Mouse (Mus musculus) liver, embryonic 12.5 days (tissue): ENCODE measurements around the gene Dpp8. TPM values are rescaled to one million over a fixed set of nuclear protein-coding genes. Genes with fewer than 3 reads are reported as not detected.
"Not testable (repeated sequence)": the region's sequence is repeated elsewhere in the genome, so short reads cannot be mapped to it uniquely, and the experiment has no call there.

Experiments used
- ATAC-seq: fragments of 200-750 bp; cut with Nextera tagmentation; 2 replicates; pipeline ENCODE4 v1.8.0; 2017; ENCODE audit warnings: moderate number of reproducible peaks, mild to moderate bottlenecking, moderate library complexity
- H3K27ac ChIP-seq: fragments of 300-500 bp; sonication (generic); 2 replicates; pipeline ENCODE4 v1.5.1; 2016; ENCODE audit warnings: mild to moderate bottlenecking
- H3K27me3 ChIP-seq: fragments of 300-500 bp; sonication (generic); replicated peaks from 2 replicates; pipeline ENCODE4 v1.6.1; 2016; ENCODE audit warnings: mild to moderate bottlenecking, moderate library complexity
- H3K36me3 ChIP-seq: fragments of 300-500 bp; sonication (generic); 2 replicates; pipeline ENCODE4 v1.6.1; 2016; ENCODE audit warnings: mild to moderate bottlenecking, moderate library complexity
- H3K4me1 ChIP-seq: fragments of 300-500 bp; sonication (generic); 2 replicates; pipeline ENCODE4 v1.6.1; 2016
- H3K4me2 ChIP-seq: fragments of 300-500 bp; sonication (generic); 2 replicates; pipeline ENCODE4 v1.6.1; 2016; ENCODE audit warnings: mild to moderate bottlenecking, moderate library complexity
- H3K4me3 ChIP-seq: fragments of 300-500 bp; sonication (generic); 2 replicates; pipeline ENCODE4 v1.5.1; 2016; ENCODE audit warnings: mild to moderate bottlenecking, moderate library complexity
- H3K9ac ChIP-seq: fragments of 300-500 bp; sonication (generic); 2 replicates; pipeline ENCODE4 v1.6.1; 2016; ENCODE audit warnings: mild to moderate bottlenecking, moderate library complexity
- H3K9me3 ChIP-seq: fragments of 300-500 bp; sonication (generic); replicated peaks from 2 replicates; pipeline ENCODE4 v1.6.1; 2016; ENCODE audit warnings: mild to moderate bottlenecking, moderate library complexity
- WGBS: fragments of 180-500 bp; shearing (Covaris S2); methylation state at CpG from one replicate; pipeline ENCODE4 v1.1.7; 2016; ENCODE audit not compliant: insufficient replicate concordance; 5-methylcytosine and 5-hydroxymethylcytosine counted together
- polyA plus RNA-seq: library from polyadenylated mRNA; unstranded; fragments of >200 nt; fragmentation: Nextera tagmentation; extraction: Ambion mirVana; gene quantifications from 2 replicates; pipeline ENCODE4 v1.2.1, GENCODE M21; 2016

Gene Dpp8
- polyA plus RNA-seq, 1 experiment from 2014 or later, result 31.4 TPM

DNA sequence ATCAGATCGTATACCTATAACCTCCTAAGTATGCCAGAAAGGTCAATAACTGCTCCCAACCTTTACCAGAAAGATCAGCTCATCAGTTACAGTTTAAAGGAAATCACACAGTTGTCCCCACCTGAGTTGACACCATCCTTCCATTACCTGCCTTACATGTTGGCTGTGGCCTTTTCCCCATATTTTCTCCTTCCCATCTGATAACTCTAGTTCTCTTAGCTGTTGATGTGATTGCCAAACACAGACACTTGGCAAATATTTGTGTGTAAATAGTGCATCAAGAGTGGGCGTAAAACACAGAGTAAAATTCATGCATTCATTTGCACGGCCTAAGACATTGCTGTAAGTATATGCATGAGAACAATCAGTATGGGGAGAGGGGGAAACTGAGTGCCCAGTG, 8.8 kb upstream of the Dpp8 start:
- no peak for ATAC-seq
- Histone ChIP-seq H3K27me3 (no peaks in the 10 kb centered on the region), H3K36me3 (no peaks in the 10 kb centered on the region), H3K4me3 (no peak overlapping the region), H3K27ac (no peak overlapping the region), H3K9me3 (no peaks in the 10 kb centered on the region), H3K4me1 (peaks cover 39% of the 10 kb centered on the region), H3K9ac (no peak overlapping the region), H3K4me2 (no peak overlapping the region)
- 76% methylated on average over 3 of the region's 3 CpGs for WGBS

DNA sequence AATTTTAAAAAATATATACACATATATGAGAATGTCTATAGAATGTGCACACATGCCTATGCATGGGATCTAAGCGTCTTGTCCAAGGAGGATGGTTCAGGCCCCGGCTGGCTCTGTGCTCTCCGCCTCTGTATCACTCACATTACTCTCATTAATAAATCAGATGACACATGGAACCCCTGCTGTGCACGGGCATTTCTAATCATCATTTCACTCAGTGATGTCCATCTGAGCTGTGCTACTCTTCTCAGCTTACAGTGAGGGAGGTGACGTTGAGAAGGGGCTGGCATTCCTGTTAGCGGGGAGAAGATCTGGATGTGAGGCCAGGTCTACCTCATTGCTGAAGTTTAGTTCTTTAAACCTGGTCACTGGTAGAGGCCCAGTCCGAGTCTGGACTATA, 5.0 kb upstream of the Dpp8 start:
- H3K9me3 ChIP-seq, result no peaks in the 10 kb centered on the region
- no peak overlapping the region for H3K4me3 ChIP-seq
- no peak overlapping the region for H3K9ac ChIP-seq
- no peak overlapping the region for H3K4me2 ChIP-seq
- H3K27me3 ChIP-seq, result no peaks in the 10 kb centered on the region
- H3K36me3 ChIP-seq, result no peaks in the 10 kb centered on the region
- H3K4me1 ChIP-seq, result peaks cover 19% of the 10 kb centered on the region
- ATAC-seq, result no peak
- 71% methylated on average over 7 of the region's 7 CpGs for WGBS
- H3K27ac ChIP-seq, result no peak overlapping the region

- Histone ChIP-seq H3K4me2 (no peak overlapping the region), H3K27me3 (no peaks in the 10 kb centered on the region), H3K9me3 (no peaks in the 10 kb centered on the region), H3K4me1 (peaks cover 14% of the 10 kb centered on the region), H3K36me3 (no peaks in the 10 kb centered on the region), H3K9ac (no peak overlapping the region), H3K27ac (no peak overlapping the region), H3K4me3 (no peak overlapping the region)
- no peak for ATAC-seq
- 78% methylated on average over 5 of the region's 5 CpGs for WGBS
These were observed 3.9 kb upstream of the Dpp8 start for GRCm38 (mm10) chr9:65028313-65028712.

- not testable (repeated sequence) for H3K27ac ChIP-seq, H3K9me3 ChIP-seq, ATAC-seq, H3K9ac ChIP-seq, H3K27me3 ChIP-seq
- Histone ChIP-seq H3K4me3 (peak overlapping the region; percentile 99; the same call in 1 of the 2 replicates), H3K36me3 (peaks cover 20% of the 10 kb centered on the region), H3K4me2 (peak overlapping the region; percentile 85), H3K4me1 (peaks cover 31% of the 10 kb centered on the region)
- WGBS, result 26% methylated on average over 5 of the region's 5 CpGs
These were observed 859 bp upstream of the Dpp8 start for GRCm38 (mm10) chr9:65031355-65031754.

GRCm38 (mm10) chr9:65031894-65032268, 333 bp upstream of the Dpp8 start:
- Histone ChIP-seq H3K4me3 (peak overlapping the region; percentile 99), H3K27me3 (no peaks in the 10 kb centered on the region), H3K9ac (peak overlapping the region; percentile 99), H3K36me3 (peaks cover 25% of the 10 kb centered on the region), H3K27ac (peak overlapping the region; percentile 96), H3K4me2 (peak overlapping the region; percentile 85), H3K4me1 (peaks cover 31% of the 10 kb centered on the region), H3K9me3 (no peaks in the 10 kb centered on the region)
- peak; percentile 58 for ATAC-seq
- WGBS, result 22% methylated on average over 4 of the region's 4 CpGs

- Histone ChIP-seq H3K4me1 (peaks cover 25% of the 10 kb centered on the region), H3K27me3 (no peaks in the 10 kb centered on the region), H3K36me3 (peaks cover 69% of the 10 kb centered on the region), H3K9ac (no peak overlapping the region), H3K4me2 (no peak overlapping the region), H3K27ac (no peak overlapping the region), H3K9me3 (no peaks in the 10 kb centered on the region), H3K4me3 (no peak overlapping the region)
- 93% methylated on average over 1 of the region's 1 CpGs for WGBS
- no peak for ATAC-seq
These were observed 4.2 kb downstream of the Dpp8 start for GRCm38 (mm10) chr9:65036456-65036855.

DNA sequence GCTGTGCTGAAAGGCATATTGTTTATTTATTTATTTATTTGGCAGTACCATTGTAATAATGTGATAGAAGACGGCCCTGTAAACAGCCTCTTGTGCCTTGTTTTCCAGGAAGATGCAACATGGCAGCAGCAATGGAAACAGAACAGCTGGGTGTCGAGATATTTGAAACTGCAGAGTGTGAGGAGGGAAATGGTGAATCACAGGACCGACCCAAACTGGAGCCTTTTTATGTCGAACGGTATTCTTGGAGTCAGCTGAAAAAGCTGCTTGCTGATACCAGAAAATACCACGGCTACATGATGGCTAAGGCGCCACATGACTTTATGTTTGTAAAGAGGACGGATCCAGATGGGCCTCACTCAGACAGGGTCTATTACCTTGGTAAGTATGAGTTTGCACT, 4.6 kb downstream of the Dpp8 start:
- Histone ChIP-seq H3K27ac (no peak overlapping the region), H3K4me3 (no peak overlapping the region), H3K9me3 (no peaks in the 10 kb centered on the region), H3K4me2 (no peak overlapping the region), H3K36me3 (peaks cover 73% of the 10 kb centered on the region), H3K4me1 (peaks cover 23% of the 10 kb centered on the region), H3K27me3 (no peaks in the 10 kb centered on the region), H3K9ac (no peak overlapping the region)
- 85% methylated on average over 8 of the region's 8 CpGs for WGBS
- ATAC-seq, result no peak

GRCm38 (mm10) chr9:65041430-65041829, 9.2 kb downstream of the Dpp8 start:
- H3K4me2 ChIP-seq, result no peak overlapping the region
- H3K4me3 ChIP-seq, result no peak overlapping the region
- no peak overlapping the region for H3K9ac ChIP-seq
- H3K9me3 ChIP-seq, result no peaks in the 10 kb centered on the region
- H3K27ac ChIP-seq, result no peak overlapping the region
- ATAC-seq, result no peak
- no peaks in the 10 kb centered on the region for H3K27me3 ChIP-seq
- H3K4me1 ChIP-seq, result no peaks in the 10 kb centered on the region
- 94% methylated on average over 5 of the region's 5 CpGs for WGBS
- H3K36me3 ChIP-seq, result peaks cover 93% of the 10 kb centered on the region

DNA sequence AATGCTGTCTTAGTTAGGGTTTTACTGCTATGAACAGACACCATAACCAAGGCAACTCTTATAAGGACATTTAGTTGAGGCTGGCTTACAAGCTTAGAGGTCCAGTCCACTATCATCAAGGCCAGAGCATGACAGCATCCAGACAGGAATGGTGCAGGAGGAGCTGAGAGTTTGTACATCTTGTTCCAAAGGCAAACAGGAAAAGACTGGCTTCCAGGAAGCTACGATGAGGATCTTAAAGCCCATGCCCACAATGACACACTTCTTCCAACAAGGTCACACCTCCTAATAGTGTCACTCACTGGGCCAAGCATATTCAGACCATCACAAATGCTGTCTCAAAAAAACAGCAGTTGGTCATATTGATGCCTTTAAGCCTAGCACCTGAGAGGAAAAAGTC, 14.8 kb downstream of the Dpp8 start:
- ATAC-seq, result no peak
- Histone ChIP-seq H3K27me3 (no peaks in the 10 kb centered on the region), H3K4me2 (no peak overlapping the region), H3K4me1 (no peaks in the 10 kb centered on the region), H3K9me3 (no peaks in the 10 kb centered on the region), H3K4me3 (no peak overlapping the region), H3K27ac (no peak overlapping the region), H3K9ac (no peak overlapping the region), H3K36me3 (peaks cover 94% of the 10 kb centered on the region)
- WGBS, result 80% methylated on average over 1 of the region's 1 CpGs

DNA sequence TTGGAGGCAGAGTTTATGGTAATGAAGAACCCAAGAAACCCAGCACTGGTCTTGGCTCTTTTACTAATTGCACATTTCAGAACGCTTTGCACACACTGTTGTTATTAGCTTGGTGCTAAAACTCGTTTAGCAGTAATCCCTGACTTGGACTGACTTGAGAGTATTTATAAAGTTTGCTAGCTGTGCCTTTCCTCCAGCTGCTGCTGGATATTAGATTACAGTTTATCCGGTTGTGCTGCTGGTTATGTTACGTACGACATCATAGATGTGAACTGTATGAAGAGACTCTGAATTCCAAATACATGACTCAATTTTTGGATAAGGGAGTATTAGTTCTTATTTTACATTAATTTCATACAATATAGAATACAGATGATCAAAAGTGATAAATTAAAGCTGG, 17.2 kb downstream of the Dpp8 start:
- Histone ChIP-seq H3K9me3 (no peaks in the 10 kb centered on the region), H3K9ac (no peak overlapping the region), H3K27ac (no peak overlapping the region), H3K36me3 (peaks cover 93% of the 10 kb centered on the region), H3K4me3 (no peak overlapping the region), H3K27me3 (no peaks in the 10 kb centered on the region), H3K4me1 (no peaks in the 10 kb centered on the region), H3K4me2 (no peak overlapping the region)
- no peak for ATAC-seq
- 89% methylated on average over 5 of the region's 5 CpGs for WGBS

- H3K9me3 ChIP-seq, result no peaks in the 10 kb centered on the region
- ATAC-seq, result no peak
- no peak overlapping the region for H3K9ac ChIP-seq
- H3K4me3 ChIP-seq, result no peak overlapping the region
- H3K4me2 ChIP-seq, result no peak overlapping the region
- WGBS, result 90% methylated on average over 3 of the region's 3 CpGs
- H3K27me3 ChIP-seq, result no peaks in the 10 kb centered on the region
- no peaks in the 10 kb centered on the region for H3K4me1 ChIP-seq
- no peak overlapping the region for H3K27ac ChIP-seq
- peaks cover 94% of the 10 kb centered on the region for H3K36me3 ChIP-seq
These were observed 18.8 kb downstream of the Dpp8 start for GRCm38 (mm10) chr9:65050981-65051380.

DNA sequence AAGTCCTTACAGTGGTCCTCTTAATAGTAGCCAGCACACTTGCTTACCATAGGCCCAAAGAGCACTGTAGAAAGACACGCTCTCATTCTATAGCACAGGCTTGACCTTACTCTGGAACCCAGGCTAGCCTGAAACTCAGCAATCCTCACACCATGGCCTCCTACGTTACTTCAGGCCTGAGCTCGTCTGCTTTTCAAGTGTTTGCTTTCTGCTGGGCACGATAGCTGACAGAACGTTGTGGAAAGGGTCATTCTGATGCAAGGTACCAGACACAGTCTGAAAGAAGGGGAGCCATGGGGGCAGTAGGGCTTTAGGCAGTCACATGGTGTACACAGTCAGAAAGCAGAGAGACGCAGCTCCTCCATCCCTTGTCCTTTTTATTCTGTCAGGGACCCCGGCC, 32.0 kb downstream of the Dpp8 start:
- Histone ChIP-seq H3K4me2 (no peak overlapping the region), H3K9me3 (no peaks in the 10 kb centered on the region), H3K4me1 (peaks cover 12% of the 10 kb centered on the region), H3K36me3 (peaks cover 93% of the 10 kb centered on the region), H3K4me3 (no peak overlapping the region), H3K27ac (no peak overlapping the region), H3K27me3 (no peaks in the 10 kb centered on the region), H3K9ac (no peak overlapping the region)
- 84% methylated on average over 7 of the region's 7 CpGs for WGBS
- ATAC-seq, result no peak

DNA sequence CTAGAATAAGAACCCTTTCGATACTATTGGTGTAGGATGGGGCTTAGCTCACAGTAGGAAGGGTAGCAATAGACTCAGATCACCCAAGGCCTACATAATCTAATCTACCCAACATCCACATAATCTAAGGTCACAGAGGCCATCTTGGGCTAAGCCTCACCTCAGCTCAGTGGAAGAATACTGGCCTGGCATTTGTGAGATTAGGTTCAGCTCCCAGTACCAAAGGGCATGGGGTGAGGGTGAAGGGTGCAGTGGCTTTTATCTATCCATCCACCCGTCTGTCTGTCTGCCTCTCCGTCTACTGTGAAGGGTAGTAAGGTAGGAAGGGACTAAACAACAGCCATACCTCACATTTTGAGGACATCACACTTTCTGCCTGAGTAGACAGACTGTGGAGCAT, 38.4 kb downstream of the Dpp8 start:
- no peaks in the 10 kb centered on the region for H3K9me3 ChIP-seq
- H3K4me1 ChIP-seq, result peaks cover 57% of the 10 kb centered on the region
- H3K27me3 ChIP-seq, result no peaks in the 10 kb centered on the region
- peaks cover 97% of the 10 kb centered on the region for H3K36me3 ChIP-seq
- no peak overlapping the region for H3K4me3 ChIP-seq
- WGBS, result 38% methylated on average over 3 of the region's 3 CpGs
- H3K27ac ChIP-seq, result peak overlapping the region; percentile 82
- H3K4me2 ChIP-seq, result peak overlapping the region; percentile 43
- ATAC-seq, result peak; percentile 98
- peak overlapping the region; percentile 25; the same call in 1 of the 2 replicates for H3K9ac ChIP-seq
